Mouse (Mus musculus): Measurements from ENCODE around the gene Atraid.
A peak's percentile ranks its signal among the peaks of the same experiment; 100 is the strongest.

Gene Atraid

GRCm38 (mm10) chr5:31054261-31055215, 6.4 kb downstream of the Atraid start, which contains the start of gene Cad:
Gene Cad, plus strand, starts transcription at chr5:31054780.
- peak; percentile 89 to 93 for DNase-seq (ENCODE audit: low spot score in 2 of 2)

DNA sequence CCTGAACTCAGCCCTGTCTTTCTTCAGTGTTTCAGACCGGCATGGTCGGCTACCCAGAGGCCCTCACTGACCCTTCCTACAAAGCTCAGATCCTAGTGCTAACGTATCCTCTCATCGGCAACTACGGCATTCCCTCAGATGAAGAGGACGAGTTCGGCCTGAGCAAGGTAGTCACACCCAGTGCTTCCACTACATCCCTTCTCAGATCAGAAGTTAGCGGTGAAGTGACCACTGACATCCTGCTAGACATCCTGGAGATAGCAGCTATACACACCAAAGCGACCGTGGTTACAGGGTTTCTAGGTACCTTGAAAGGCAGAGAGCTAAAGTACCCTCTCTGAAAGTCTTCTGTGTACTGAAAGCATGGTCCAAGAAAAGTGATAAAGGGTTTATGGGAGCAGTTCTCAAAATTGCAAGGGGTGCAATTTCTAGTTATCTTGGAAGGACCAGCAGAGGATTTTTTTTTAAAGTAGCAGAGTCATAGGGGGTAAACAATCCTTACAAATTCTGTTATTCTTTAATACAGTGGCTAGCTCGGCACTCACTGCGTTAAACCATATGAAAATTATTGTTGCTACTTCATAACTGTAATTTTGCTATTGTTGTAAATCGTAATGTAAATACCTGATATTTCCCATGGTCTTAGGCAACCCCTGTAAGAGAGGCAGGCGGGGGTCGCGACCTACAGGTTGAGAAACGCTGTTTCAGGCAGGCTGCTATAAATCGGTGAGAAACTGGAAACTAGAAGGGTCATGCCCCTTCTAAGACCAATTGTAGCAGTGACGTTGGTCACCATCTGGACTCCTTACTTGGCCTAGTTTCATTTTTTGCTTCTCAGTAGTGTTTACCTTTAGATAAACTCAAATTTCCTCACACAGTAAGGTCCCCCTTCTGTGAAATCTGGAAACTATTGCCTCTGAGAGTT, 7.4 kb downstream of the Atraid start:
- DNase-seq (ENCODE audit: low spot score in 2 of 2): no peak

DNA sequence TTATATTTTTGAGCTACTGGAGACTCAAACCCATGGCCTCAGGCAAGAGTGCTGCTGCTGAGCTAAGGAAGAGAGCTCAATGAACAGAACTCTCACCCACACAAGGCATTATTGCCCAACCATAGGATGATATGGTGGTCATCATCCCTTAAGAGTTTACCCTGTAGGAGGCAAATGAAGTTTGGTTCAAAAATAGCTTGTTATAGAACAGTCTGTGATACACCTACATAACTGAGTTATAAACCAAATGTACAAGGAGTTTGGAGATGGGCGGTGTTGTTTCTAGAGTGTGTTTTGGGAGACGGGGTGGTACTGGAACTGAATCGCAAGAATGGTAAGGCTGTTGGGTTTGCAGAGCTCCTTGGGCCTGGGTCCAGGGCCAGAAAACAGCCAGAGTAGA, 21.7 kb downstream of the Atraid start:
- no peak for DNase-seq (ENCODE audit: low spot score in 2 of 2)

- no peak for DNase-seq (ENCODE audit: low spot score in 2 of 2)
These were observed 22.9 kb downstream of the Atraid start for GRCm38 (mm10) chr5:31071059-31071458.

DNA sequence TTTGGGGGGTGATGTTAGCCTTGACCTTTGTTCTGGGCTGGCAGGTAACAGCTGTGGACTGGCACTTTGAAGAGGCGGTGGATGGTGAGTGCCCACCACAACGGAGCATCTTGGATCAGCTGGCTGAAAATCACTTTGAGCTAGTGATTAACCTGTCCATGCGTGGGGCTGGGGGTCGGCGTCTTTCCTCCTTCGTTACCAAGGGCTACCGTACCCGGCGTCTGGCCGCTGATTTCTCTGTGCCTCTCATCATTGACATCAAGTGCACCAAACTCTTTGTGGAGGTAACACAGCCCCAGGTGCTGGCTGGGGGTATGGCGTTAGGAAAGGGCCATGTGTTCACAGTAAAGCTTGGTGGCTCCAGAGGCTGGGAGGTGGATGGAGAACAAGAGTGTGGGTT, 23.7 kb downstream of the Atraid start:
- DNase-seq (ENCODE audit: low spot score in 2 of 2): no peak

DNA sequence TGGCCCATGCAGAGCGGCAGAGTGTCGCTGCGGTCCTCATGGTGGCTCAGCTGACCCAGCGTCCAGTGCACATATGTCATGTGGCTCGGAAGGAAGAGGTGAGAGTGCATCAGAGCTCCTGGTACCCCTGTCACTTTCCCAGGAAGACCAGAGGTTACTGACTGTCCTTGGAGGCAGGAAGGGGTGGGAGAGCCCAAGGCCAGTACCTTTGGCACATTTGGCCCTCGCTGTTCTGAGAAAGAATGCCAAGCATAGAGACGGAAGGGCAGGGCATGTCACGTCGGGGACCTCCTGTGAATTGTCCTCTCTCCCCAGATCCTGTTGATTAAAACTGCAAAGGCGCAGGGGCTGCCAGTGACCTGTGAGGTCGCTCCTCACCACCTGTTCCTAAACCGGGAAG, 25.1 kb downstream of the Atraid start:
- no peak for DNase-seq (ENCODE audit: low spot score in 2 of 2)

DNA sequence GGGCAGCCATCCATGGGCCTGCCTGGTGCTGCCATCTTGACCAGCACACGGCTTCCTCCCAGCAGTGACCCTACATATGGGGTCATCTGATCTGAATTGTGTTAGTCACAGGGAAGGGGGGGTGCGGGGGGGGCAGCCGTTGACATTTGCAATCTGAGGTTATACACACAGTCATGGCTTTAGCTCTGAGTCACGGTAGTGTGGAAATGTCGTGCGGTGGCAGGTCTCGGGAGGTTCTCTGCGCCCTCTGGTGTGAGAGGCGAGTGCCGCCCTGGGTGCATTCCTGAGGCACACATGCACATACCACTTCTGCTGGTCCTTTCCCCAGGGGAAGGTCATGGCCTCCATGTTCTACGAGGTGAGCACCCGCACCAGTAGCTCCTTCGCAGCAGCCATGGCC, 28.2 kb downstream of the Atraid start:
- DNase-seq (ENCODE audit: low spot score in 2 of 2): no peak

DNA sequence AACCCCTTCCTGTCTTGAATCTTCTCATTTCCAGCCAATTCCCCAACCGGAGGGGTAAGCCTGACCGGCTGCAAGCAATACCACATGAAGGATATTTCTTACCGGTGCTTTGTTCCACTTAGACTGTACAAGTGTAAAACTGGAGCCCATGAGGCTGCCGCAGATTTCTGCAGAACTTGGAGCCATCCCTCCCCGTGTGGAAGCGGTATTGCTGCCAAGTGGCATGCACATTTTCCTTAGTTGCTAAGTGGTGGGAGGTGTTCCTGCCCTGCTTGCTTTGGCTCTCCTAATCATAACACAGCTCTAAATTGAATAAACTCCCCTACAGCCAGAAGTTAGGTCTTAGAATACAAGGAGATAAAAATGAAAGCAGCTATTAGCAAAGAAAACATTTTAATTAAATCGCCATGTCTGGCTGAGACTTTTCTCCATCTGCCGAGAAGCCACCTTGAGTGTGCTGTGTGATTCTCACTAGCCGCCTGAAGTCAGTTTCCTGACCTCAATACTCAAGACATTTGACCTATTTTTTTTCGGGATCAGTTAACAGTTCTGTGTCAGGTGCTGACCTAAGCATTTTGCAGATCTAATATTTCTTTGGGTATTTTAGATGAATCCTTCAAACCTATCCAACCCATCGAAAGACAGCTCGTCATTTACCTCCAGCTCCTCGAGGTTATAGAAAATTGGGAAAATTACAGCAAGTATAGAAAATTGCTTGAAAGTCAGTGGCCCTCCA, 32.1 kb downstream of the Atraid start:
- DNase-seq (ENCODE audit: low spot score in 2 of 2): no peak

DNA sequence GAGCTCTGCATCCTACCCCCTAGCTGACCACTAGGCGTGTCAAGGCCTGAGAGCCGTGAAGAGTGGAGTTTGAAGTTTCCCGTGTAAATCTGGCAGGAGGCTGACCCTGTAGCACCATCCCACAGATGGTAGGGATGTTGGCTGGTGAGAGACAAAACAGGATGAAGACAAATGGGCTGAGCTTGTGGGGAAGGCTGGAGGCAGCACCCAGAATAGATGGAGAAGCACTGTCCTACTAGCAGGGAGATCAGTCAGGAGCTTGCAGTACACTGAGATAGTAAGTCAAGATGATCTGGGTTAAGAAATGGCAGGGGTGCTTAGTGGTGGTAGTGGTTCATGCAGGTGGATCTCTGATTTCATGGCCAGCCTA, 32.7 kb downstream of the Atraid start:
- DNase-seq (ENCODE audit: low spot score in 2 of 2): no peak

- DNase-seq (ENCODE audit: low spot score in 2 of 2): peak in 1 of 2 experiments; percentile 51
These were observed 33.3 kb downstream of the Atraid start for GRCm38 (mm10) chr5:31081386-31081785.

DNA sequence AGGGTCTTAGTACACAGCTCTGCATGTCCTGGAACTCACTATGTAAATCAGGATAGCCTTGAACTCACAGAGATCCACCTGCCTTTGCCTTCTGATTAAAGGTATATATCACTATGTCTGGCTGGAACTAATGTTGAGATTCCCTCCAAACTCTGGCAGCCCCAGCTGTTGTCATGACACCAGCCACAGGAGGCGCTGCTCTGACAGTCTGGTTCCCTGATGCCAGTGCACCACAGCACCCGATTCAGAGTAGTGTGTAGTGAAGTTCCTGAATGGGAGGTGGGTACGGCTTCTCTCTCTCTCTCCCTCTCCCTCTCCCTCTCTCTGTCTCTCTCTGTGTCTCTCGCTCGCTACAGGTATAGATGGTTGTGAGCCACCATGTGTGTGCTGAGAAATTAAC, 34.2 kb downstream of the Atraid start:
- peak; percentile 39 to 73 for DNase-seq (ENCODE audit: low spot score in 2 of 2)

GRCm38 (mm10) chr5:31082935-31083625, 35.0 kb downstream of the Atraid start:
- DNase-seq (ENCODE audit: low spot score in 2 of 2): no peak

GRCm38 (mm10) chr5:31083949-31084348, 35.8 kb downstream of the Atraid start:
- peak in 1 of 2 experiments; percentile 15 for DNase-seq (ENCODE audit: low spot score in 2 of 2)

DNA sequence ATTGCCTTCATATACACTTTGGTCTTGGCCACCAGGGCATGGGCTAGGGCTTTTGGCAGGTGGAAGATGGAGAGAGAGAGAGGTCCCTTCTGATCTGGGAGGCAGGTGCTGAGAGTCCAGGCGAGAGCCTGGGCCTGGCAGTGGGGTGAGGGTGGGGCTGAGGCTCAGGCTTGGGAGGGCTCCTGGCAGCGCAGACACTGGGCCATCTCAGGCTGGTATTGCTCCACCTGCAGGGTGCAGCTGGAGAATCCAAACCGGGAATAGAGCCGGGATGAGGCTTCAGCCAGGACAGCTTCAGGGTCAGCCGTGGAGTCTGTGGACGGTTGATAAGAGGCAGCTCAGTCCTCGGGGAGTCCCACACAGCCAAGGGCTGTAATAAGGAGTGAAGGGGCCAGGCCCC, 38.5 kb downstream of the Atraid start:
- DNase-seq (ENCODE audit: low spot score in 2 of 2): no peak

DNA sequence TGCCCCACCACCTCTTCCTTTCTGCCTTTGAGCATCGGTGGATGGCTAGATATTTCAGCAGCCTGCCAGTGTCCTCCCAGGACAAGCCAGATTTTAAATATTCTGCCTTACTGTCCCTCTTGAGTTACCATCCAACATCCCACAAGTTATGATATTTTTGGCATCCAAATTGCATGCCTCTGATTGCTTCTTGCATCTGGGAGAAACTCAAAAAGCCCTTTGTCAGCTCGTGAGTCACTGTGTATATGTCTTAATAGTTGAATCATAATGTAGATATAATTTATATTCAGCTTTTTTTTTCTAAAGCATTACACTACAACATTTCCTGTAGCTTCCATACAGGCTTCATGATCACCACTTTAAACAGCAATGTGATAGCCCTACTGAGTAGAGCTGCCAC, 39.0 kb downstream of the Atraid start:
- no peak for DNase-seq (ENCODE audit: low spot score in 2 of 2)

- DNase-seq (ENCODE audit: low spot score in 2 of 2): no peak
These were observed 44.3 kb downstream of the Atraid start for GRCm38 (mm10) chr5:31092231-31092975.

DNA sequence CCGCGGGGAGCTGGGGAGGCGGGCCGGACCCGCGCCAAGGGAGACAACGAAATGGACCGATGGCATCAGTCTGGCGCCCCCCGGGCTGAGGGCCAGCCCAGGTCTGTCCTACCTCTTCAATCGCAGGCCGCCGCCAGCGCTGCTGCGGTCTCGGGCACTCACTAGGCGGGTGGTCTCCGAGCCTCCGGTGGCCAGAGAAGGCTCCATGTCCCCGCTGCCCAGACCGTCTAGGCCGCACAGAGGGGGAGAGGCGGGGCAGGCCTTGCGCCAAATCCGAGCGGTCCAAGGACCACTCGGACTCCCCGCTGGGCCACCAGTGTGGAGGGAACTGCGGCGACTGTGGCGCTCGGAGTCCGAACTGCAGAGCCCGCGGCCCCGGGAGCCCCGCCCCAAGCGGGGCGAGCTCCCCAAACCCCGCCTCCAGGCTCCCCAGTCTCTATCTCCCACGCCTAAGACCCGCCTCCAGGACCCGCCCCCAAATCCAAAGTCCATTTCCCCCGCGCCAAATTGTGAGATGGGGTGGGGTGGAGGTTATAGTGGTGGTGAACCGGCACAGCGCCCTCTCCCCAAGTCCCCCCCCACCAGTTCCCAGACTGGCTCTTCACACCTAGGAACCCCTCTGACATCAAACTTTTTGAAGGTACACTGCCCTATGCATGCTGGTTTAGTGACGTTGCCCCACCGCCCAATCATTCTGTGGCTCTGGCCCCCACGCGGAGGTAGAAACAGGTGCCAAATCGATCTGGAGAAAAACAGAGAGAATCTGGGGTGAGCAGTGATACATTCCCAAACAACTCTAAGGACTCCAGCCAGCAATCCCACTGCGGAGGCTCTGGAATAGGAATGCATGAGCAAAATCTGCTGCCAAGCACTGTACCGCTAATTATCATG, 45.3 kb downstream of the Atraid start:
- DNase-seq (ENCODE audit: low spot score in 2 of 2): no peak

GRCm38 (mm10) chr5:31094100-31094798, 46.1 kb downstream of the Atraid start:
- DNase-seq (ENCODE audit: low spot score in 2 of 2): no peak

Data from spleen, postnatal 14 days (tissue).